Comparison of ENCODE assay signal across 9 mouse cellular contexts in the genomic region with DNA sequence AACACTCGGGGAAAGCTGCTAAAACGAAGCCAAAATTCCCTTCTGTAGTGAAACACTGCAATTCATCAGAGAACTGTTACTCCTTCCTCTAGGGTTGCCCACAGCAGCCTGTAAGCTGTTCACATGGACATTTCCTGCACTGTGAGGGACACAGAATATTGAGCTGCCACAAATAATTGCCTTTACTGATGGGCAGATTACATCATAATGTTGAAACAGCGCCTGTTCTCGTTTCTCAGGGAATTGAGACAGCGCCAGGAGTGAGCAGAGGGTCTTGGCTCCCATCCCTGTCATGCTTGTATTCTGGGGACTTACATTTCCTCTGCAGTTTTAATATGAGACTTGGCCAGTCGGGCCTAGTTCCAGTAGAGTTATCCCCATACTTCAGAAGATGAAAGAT.
DNase-seq lines count a peak whose midpoint lies in the region.
"Had no signal": no experiment of that assay in that cellular context is flagged by ENCODE, and none has a peak within 500 bp of the region (broad histone marks: within the 10 kb centered on the region; RNA-seq: fewer than 3 reads in every experiment).

No protein-coding gene starts in this region.

- DNase-seq in adrenal gland, postnatal 10 days, result peak; percentile 9
- no peak for DNase-seq in adrenal gland, adult 8-10 months
- peak; percentile 18 for DNase-seq in kidney, postnatal 10 days
- no peak for DNase-seq in kidney, postnatal 25 days
- peak; percentile 38 for DNase-seq in right cerebral cortex, postnatal 4 days
- DNase-seq in right cerebral cortex, adult 18-20 months, result no peak
- peak; percentile 7 for DNase-seq in skeletal muscle tissue, adult 2 months (ENCODE audit: low read depth, low spot score)
- DNase-seq in frontal cortex, postnatal 36 days (ENCODE audit: low spot score in 2 of 2), result no peak
- DNase-seq: kidney, adult 2 months had no signal

Comparison
In these comparisons a context has a peak if more than half of its experiments do, and no peak if none do; other contexts are left out.
1. DNase-seq: peak in adrenal gland, postnatal 10 days (single experiment), kidney, postnatal 10 days (single experiment), right cerebral cortex, postnatal 4 days (single experiment) and skeletal muscle tissue, adult 2 months (single experiment); none in adrenal gland, adult 8-10 months (single experiment), kidney, postnatal 25 days (0 of 2), right cerebral cortex, adult 18-20 months (single experiment) and frontal cortex, postnatal 36 days (0 of 2).